Mouse (Mus musculus) heart, embryonic 13.5 days (tissue): ENCODE data around the gene Prss29. TPM values are rescaled to one million over a fixed set of nuclear protein-coding genes. Genes with fewer than 3 reads are reported as not detected.

Source experiments
- ATAC-seq: fragments of 200-750 bp; cut with Nextera tagmentation; 2 replicates; pipeline ENCODE4 v1.8.0; 2017; ENCODE audit warnings: moderate TSS enrichment; ENCODE audit not compliant: insufficient number of reproducible peaks, low FRiP score, low TSS enrichment; ENCODE audit errors: extremely low read depth
- H3K27ac ChIP-seq: fragments of 300-500 bp; sonication (generic); replicated peaks from 2 replicates; pipeline ENCODE4 v1.5.1; 2015; ENCODE audit warnings: moderate library complexity, mild to moderate bottlenecking, inconsistent platforms
- H3K27me3 ChIP-seq: fragments of 300-500 bp; sonication (generic); replicated peaks from 2 replicates; pipeline ENCODE4 v1.6.1; 2015; ENCODE audit warnings: mild to moderate bottlenecking, inconsistent platforms
- H3K36me3 ChIP-seq: fragments of 300-500 bp; sonication (generic); 2 replicates; pipeline ENCODE4 v1.6.1; 2015; ENCODE audit warnings: mild to moderate bottlenecking, inconsistent platforms
- H3K4me1 ChIP-seq: fragments of 300-500 bp; sonication (generic); 2 replicates; pipeline ENCODE4 v1.6.1; 2015; ENCODE audit warnings: inconsistent platforms
- H3K4me2 ChIP-seq: fragments of 300-500 bp; sonication (generic); 2 replicates; pipeline ENCODE4 v1.6.1; 2015; ENCODE audit warnings: inconsistent platforms, mild to moderate bottlenecking, moderate library complexity
- H3K4me3 ChIP-seq: fragments of 300-500 bp; sonication (generic); 2 replicates; pipeline ENCODE4 v1.5.1; 2015; ENCODE audit warnings: moderate library complexity, mild to moderate bottlenecking, inconsistent platforms
- H3K9ac ChIP-seq: fragments of 300-500 bp; sonication (generic); 2 replicates; pipeline ENCODE4 v1.6.1; 2015; ENCODE audit warnings: inconsistent platforms, mild to moderate bottlenecking, moderate library complexity
- H3K9me3 ChIP-seq: fragments of 300-500 bp; sonication (generic); 2 replicates; pipeline ENCODE4 v1.6.1; 2016; ENCODE audit warnings: inconsistent platforms
- WGBS: fragments of 180-500 bp; shearing (Covaris S2); methylation state at CpG from one replicate; pipeline ENCODE4 v1.1.7; 2015; ENCODE audit warnings: mixed read lengths; 5-methylcytosine and 5-hydroxymethylcytosine counted together
- polyA plus RNA-seq: library from polyadenylated mRNA; unstranded; fragments of >200 nt; fragmentation: Nextera tagmentation; extraction: Ambion mirVana; gene quantifications from 2 replicates; pipeline ENCODE4 v1.2.1, GENCODE M21; 2015

The Prss29 gene
- polyA plus RNA-seq, 1 experiment from 2014 or later, result not detected

DNA sequence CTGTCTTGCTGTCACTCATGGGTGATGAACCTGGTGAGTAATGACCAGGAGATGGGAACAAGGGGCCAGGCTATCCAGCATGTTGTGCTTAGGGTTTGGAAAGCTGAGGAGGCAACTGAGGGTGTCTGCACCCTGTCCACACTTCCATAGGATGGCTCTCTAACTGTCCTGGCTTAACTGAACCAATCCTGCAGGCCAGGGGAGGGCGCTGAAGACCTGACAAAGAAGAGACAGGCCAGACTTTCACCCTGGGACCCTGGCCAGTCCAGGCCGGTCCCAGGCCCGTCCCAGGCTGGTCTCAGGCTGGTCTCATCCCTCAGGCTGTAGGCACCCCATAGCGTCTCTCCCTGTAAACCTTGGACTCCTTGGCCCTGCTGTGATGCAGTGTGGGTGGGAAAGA lies 28.0 kb upstream of the Prss29 start:
- H3K9ac ChIP-seq, result no peak overlapping the region
- WGBS, result 19% methylated on average over 4 of the region's 4 CpGs
- no peak overlapping the region for H3K27ac ChIP-seq
- no peaks in the 10 kb centered on the region for H3K4me1 ChIP-seq
- H3K4me3 ChIP-seq, result no peak overlapping the region
- H3K36me3 ChIP-seq, result no peaks in the 10 kb centered on the region
- H3K9me3 ChIP-seq, result no peaks in the 10 kb centered on the region
- H3K27me3 ChIP-seq, result peaks cover 11% of the 10 kb centered on the region
- no peak for ATAC-seq
- no peak overlapping the region for H3K4me2 ChIP-seq

DNA sequence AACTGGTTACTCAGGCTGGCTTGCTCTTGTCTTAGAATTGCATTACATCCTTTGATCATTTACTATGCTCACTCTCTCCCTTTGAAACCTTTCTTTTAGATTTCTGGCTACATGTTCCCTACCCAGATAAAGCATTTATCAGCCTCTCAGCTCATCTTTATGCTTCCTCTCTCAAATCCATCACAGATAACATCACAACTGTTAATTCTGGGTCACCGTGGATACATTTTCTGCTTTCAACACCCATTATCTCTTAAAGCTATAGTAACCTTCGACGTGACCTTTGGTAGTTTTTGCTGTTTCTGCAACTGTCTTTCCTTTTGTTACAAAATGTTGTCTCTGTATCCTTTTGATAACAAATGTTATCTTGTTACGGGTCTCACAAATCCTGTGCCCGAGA lies 25.0 kb upstream of the Prss29 start:
- no peaks in the 10 kb centered on the region for H3K4me1 ChIP-seq

DNA sequence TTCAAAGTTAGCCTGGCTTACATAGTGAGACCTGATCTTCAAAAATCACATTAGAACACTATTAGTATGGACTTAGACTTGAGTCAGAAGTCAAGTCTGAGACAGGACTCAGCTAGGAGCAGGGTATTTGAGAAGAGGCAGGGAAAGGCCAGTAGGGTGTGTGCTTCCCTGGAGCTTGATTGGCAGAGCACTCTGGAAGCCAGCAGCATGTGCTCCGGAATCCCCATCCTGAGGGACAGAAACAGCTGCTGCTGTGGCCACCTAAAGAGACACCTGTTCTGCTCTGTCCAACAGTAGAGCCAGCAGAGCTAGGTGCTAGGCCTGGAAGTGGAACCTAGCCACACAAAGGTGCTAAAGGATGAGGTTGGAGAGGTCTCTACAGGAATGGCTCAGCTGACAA lies 24.3 kb upstream of the Prss29 start:
- no peak for ATAC-seq
- no peaks in the 10 kb centered on the region for H3K36me3 ChIP-seq
- no peaks in the 10 kb centered on the region for H3K4me1 ChIP-seq
- H3K9ac ChIP-seq, result no peak overlapping the region
- 58% methylated on average over 1 of the region's 1 CpGs for WGBS
- H3K4me3 ChIP-seq, result no peak overlapping the region
- H3K9me3 ChIP-seq, result no peaks in the 10 kb centered on the region
- peaks cover 37% of the 10 kb centered on the region for H3K27me3 ChIP-seq
- H3K4me2 ChIP-seq, result no peak overlapping the region
- H3K27ac ChIP-seq, result no peak overlapping the region

More for the DNA sequence above, 25.0 kb upstream of the Prss29 start:
- Histone ChIP-seq H3K27ac (no peak overlapping the region), H3K9me3 (no peaks in the 10 kb centered on the region), H3K4me3 (no peak overlapping the region), H3K27me3 (peaks cover 31% of the 10 kb centered on the region), H3K4me2 (no peak overlapping the region), H3K9ac (no peak overlapping the region), H3K36me3 (no peaks in the 10 kb centered on the region)
- WGBS, result 28% methylated on average over 5 of the region's 5 CpGs
- ATAC-seq, result no peak

GRCm38 (mm10) chr17:25298094-25298493 lies 20.4 kb upstream of the Prss29 start, which contains the start of gene Prss34:
Gene Prss34 (plus strand): TSS chr17:25298394.
- Histone ChIP-seq H3K4me1 (no peaks in the 10 kb centered on the region), H3K4me2 (no peak within 1 kb of the TSS), H3K27me3 (peaks cover 58% of the 10 kb centered on the region), H3K9me3 (no peaks in the 10 kb centered on the region), H3K9ac (no peak within 1 kb of the TSS), H3K27ac (no peak within 1 kb of the TSS), H3K4me3 (no peak within 1 kb of the TSS), H3K36me3 (no peaks in the 10 kb centered on the region)
- WGBS, result 77% methylated on average over 5 of the region's 5 CpGs
- ATAC-seq, result no peak

- Histone ChIP-seq H3K9ac (no peak within 1 kb of the TSS), H3K9me3 (no peaks in the 10 kb centered on the region), H3K4me2 (no peak within 1 kb of the TSS), H3K4me1 (no peaks in the 10 kb centered on the region), H3K27me3 (peaks cover 25% of the 10 kb centered on the region), H3K27ac (no peak within 1 kb of the TSS), H3K36me3 (no peaks in the 10 kb centered on the region), H3K4me3 (no peak within 1 kb of the TSS)
- WGBS, result 52% methylated on average over 4 of the region's 4 CpGs
- no peak for ATAC-seq
Observed at GRCm38 (mm10) chr17:25308346-25308745, 10.1 kb upstream of the Prss29 start, which contains the start of gene Prss28. Gene Prss28 (plus strand): TSS chr17:25308646.

DNA sequence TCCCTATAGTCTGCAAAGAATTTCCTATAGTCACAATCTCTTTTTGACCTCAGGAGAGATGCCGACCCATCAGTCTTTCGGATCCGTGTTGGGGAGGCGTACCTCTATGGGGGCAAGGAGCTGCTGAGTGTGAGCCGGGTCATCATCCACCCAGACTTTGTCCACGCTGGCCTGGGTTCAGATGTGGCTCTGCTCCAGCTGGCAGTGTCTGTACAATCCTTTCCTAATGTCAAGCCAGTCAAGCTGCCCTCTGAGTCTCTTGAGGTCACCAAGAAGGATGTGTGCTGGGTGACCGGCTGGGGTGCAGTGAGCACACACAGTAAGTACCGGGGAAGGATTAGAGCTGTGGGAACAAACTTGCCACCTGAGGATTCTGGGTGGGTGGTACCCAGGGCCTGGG lies 2.4 kb downstream of the Prss29 start:
- Histone ChIP-seq H3K4me3 (no peak overlapping the region), H3K27me3 (peaks cover 39% of the 10 kb centered on the region; the same call in 1 of the 2 replicates), H3K4me2 (no peak overlapping the region), H3K9me3 (no peaks in the 10 kb centered on the region), H3K27ac (no peak overlapping the region), H3K4me1 (no peaks in the 10 kb centered on the region), H3K36me3 (no peaks in the 10 kb centered on the region), H3K9ac (no peak overlapping the region)
- no peak for ATAC-seq
- 85% methylated on average over 8 of the region's 8 CpGs for WGBS

DNA sequence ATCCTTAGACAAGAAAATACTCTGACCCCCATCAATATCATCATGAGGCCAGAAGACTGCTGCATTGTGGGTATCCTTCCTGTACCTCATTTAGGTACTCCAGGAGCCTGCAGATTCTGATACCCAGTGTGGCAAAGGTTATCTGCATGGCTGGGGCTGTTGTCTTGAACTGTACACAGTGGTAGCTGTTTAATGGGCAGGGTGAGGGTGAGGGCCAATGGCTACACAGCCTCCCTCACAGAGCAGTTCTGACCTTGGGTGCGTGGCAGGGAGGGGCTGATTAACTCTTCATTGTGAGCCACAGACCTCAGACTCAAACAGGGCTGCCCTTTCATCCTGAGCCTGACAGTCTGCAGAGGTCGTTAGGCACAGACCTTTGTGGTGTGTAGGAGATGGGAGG lies 4.5 kb downstream of the Prss29 start:
- Histone ChIP-seq H3K4me3 (no peak overlapping the region), H3K27me3 (peaks cover 39% of the 10 kb centered on the region; the same call in 1 of the 2 replicates), H3K9me3 (no peaks in the 10 kb centered on the region), H3K4me1 (no peaks in the 10 kb centered on the region), H3K36me3 (no peaks in the 10 kb centered on the region), H3K4me2 (no peak overlapping the region), H3K27ac (no peak overlapping the region), H3K9ac (no peak overlapping the region)
- 14% methylated on average over 2 of the region's 2 CpGs for WGBS
- ATAC-seq, result no peak

GRCm38 (mm10) chr17:25332321-25332720 lies 13.9 kb downstream of the Prss29 start:
- Histone ChIP-seq H3K4me1 (no peaks in the 10 kb centered on the region), H3K9ac (no peak overlapping the region), H3K36me3 (no peaks in the 10 kb centered on the region), H3K27me3 (peaks cover 62% of the 10 kb centered on the region), H3K9me3 (no peaks in the 10 kb centered on the region), H3K27ac (no peak overlapping the region), H3K4me3 (no peak overlapping the region), H3K4me2 (no peak overlapping the region)
- no peak for ATAC-seq
- 59% methylated on average over 9 of the region's 9 CpGs for WGBS

DNA sequence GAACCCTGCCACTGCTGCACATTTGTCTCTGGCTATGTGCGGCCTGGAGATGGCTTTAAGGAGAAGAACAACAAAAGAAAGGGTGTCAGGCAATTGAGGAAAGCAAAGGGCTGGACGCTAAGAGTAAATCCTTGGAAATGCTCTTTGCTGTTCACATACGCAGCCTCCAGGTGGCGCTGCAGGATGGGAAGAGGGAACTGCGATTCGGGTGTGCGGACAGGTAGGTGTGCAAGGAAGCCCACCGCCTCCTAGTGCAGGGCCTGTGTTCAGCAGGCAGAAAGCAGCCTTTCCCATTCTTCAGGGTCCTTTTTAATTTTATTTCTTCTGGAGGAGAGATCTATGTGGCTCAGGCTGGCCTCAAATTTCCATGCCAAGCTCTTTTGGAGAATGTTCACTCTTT lies 15.5 kb downstream of the Prss29 start:
- H3K27me3 ChIP-seq, result peaks cover 59% of the 10 kb centered on the region
- no peak overlapping the region for H3K9ac ChIP-seq
- no peaks in the 10 kb centered on the region for H3K4me1 ChIP-seq
- H3K27ac ChIP-seq, result no peak overlapping the region
- H3K9me3 ChIP-seq, result no peaks in the 10 kb centered on the region
- WGBS, result 1% methylated on average over 8 of the region's 8 CpGs
- no peak overlapping the region for H3K4me2 ChIP-seq
- no peaks in the 10 kb centered on the region for H3K36me3 ChIP-seq
- no peak overlapping the region for H3K4me3 ChIP-seq
- ATAC-seq, result no peak

GRCm38 (mm10) chr17:25338218-25338617 lies 19.8 kb downstream of the Prss29 start:
- Histone ChIP-seq H3K4me1 (no peaks in the 10 kb centered on the region), H3K27me3 (peaks cover 21% of the 10 kb centered on the region), H3K36me3 (no peaks in the 10 kb centered on the region), H3K4me3 (no peak overlapping the region), H3K27ac (no peak overlapping the region), H3K9me3 (no peaks in the 10 kb centered on the region), H3K4me2 (no peak overlapping the region), H3K9ac (no peak overlapping the region)
- no peak for ATAC-seq
- WGBS, result 79% methylated on average over 4 of the region's 4 CpGs

GRCm38 (mm10) chr17:25340003-25340402 lies 21.5 kb downstream of the Prss29 start:
- H3K4me2 ChIP-seq, result no peak overlapping the region
- H3K4me3 ChIP-seq, result no peak overlapping the region
- no peaks in the 10 kb centered on the region for H3K9me3 ChIP-seq
- ATAC-seq, result no peak
- H3K9ac ChIP-seq, result no peak overlapping the region
- H3K36me3 ChIP-seq, result no peaks in the 10 kb centered on the region
- peaks cover 7% of the 10 kb centered on the region; the same call in 1 of the 2 replicates for H3K27me3 ChIP-seq
- no peaks in the 10 kb centered on the region for H3K4me1 ChIP-seq
- 77% methylated on average over 6 of the region's 6 CpGs for WGBS
- H3K27ac ChIP-seq, result no peak overlapping the region

GRCm38 (mm10) chr17:25341490-25341889 lies 23.0 kb downstream of the Prss29 start:
- H3K4me3 ChIP-seq, result no peak overlapping the region
- ATAC-seq, result no peak
- no peak overlapping the region for H3K9ac ChIP-seq
- H3K4me1 ChIP-seq, result no peaks in the 10 kb centered on the region
- H3K27me3 ChIP-seq, result peaks cover 9% of the 10 kb centered on the region; the same call in 1 of the 2 replicates
- no peaks in the 10 kb centered on the region for H3K36me3 ChIP-seq
- 65% methylated on average over 3 of the region's 3 CpGs for WGBS
- H3K9me3 ChIP-seq, result no peaks in the 10 kb centered on the region
- no peak overlapping the region for H3K27ac ChIP-seq
- H3K4me2 ChIP-seq, result no peak overlapping the region
